Mouse (Mus musculus): ENCODE measurements around the gene Rpgrip1l. TPM values are rescaled to one million over a fixed set of nuclear protein-coding genes. Genes with fewer than 3 reads are reported as not detected.

Rpgrip1l gene
- polyA plus RNA-seq, 1 experiment = 1.9 TPM

- Histone ChIP-seq H3K4me1 (replicated peaks; ENCODE audit: control insufficient read depth, insufficient read depth, low read length) (peaks cover 10% of the 10 kb centered on the region), H3K4me3 (ENCODE audit: control insufficient read depth, insufficient read depth, low read length) (no peak overlapping the region), H3K36me3 (ENCODE audit: control insufficient read depth, insufficient read depth, low read length) (no peaks in the 10 kb centered on the region), H3K27ac (ENCODE audit: control insufficient read depth, insufficient read depth, low read length) (no peak overlapping the region), H3K27me3 (ENCODE audit: control insufficient read depth, insufficient read depth, low read length) (no peaks in the 10 kb centered on the region)
- 35% methylated on average over 12 of the region's 12 CpGs for WGBS
- peak; percentile 51 for DNase-seq
- TF ChIP-seq POLR2A (IDR thresholded peaks at IDR 0.05; ENCODE audit: control insufficient read depth, extremely low read depth, insufficient read depth, low read length, poor library complexity) (no peak), CTCF (IDR thresholded peaks at IDR 0.05; ENCODE audit: borderline replicate concordance, control insufficient read depth, extremely low read depth, insufficient read depth, low read length, poor library complexity) (no peak)
Measured at GRCm38 (mm10) chr8:91186372-91186771, 126.7 kb downstream of the Rpgrip1l start.

GRCm38 (mm10) chr8:91177708-91178107, 135.4 kb downstream of the Rpgrip1l start:
- Histone ChIP-seq H3K27ac (ENCODE audit: control insufficient read depth, insufficient read depth, low read length) (no peak overlapping the region), H3K4me1 (replicated peaks; ENCODE audit: control insufficient read depth, insufficient read depth, low read length) (no peaks in the 10 kb centered on the region), H3K36me3 (ENCODE audit: control insufficient read depth, insufficient read depth, low read length) (no peaks in the 10 kb centered on the region), H3K27me3 (ENCODE audit: control insufficient read depth, insufficient read depth, low read length) (no peaks in the 10 kb centered on the region), H3K4me3 (ENCODE audit: control insufficient read depth, insufficient read depth, low read length) (no peak overlapping the region)
- whole genome bisulfite sequencing = 77% methylated on average over 1 of the region's 1 CpGs
- no peak for DNase-seq
- TF ChIP-seq CTCF (IDR thresholded peaks at IDR 0.05; ENCODE audit: borderline replicate concordance, control insufficient read depth, extremely low read depth, insufficient read depth, low read length, poor library complexity) (no peak), POLR2A (IDR thresholded peaks at IDR 0.05; ENCODE audit: control insufficient read depth, extremely low read depth, insufficient read depth, low read length, poor library complexity) (no peak)

- Histone ChIP-seq H3K4me3 (ENCODE audit: control insufficient read depth, insufficient read depth, low read length) (no peak overlapping the region), H3K27ac (ENCODE audit: control insufficient read depth, insufficient read depth, low read length) (no peak overlapping the region)
- 74% methylated on average over 14 of the region's 14 CpGs for WGBS
Measured at GRCm38 (mm10) chr8:91176176-91176575, 136.9 kb downstream of the Rpgrip1l start.

GRCm38 (mm10) chr8:91171605-91172004, 141.5 kb downstream of the Rpgrip1l start:
- no peaks in the 10 kb centered on the region; the same call in 1 of the 2 replicates for H3K27me3 ChIP-seq (ENCODE audit: control insufficient read depth, insufficient read depth, low read length)
- H3K27ac ChIP-seq (ENCODE audit: control insufficient read depth, insufficient read depth, low read length) = no peak overlapping the region
- no peaks in the 10 kb centered on the region for H3K4me1 ChIP-seq (replicated peaks; ENCODE audit: control insufficient read depth, insufficient read depth, low read length)
- TF ChIP-seq CTCF (IDR thresholded peaks at IDR 0.05; ENCODE audit: borderline replicate concordance, control insufficient read depth, extremely low read depth, insufficient read depth, low read length, poor library complexity) (no peak), POLR2A (IDR thresholded peaks at IDR 0.05; ENCODE audit: control insufficient read depth, extremely low read depth, insufficient read depth, low read length, poor library complexity) (no peak)
- 97% methylated on average over 13 of the region's 13 CpGs for WGBS
- DNase-seq = no peak
- H3K4me3 ChIP-seq (ENCODE audit: control insufficient read depth, insufficient read depth, low read length) = no peak overlapping the region
- H3K36me3 ChIP-seq (ENCODE audit: control insufficient read depth, insufficient read depth, low read length) = no peaks in the 10 kb centered on the region

More at GRCm38 (mm10) chr8:91176176-91176575, 136.9 kb downstream of the Rpgrip1l start:
- TF ChIP-seq POLR2A (IDR thresholded peaks at IDR 0.05; ENCODE audit: control insufficient read depth, extremely low read depth, insufficient read depth, low read length, poor library complexity) (no peak), CTCF (IDR thresholded peaks at IDR 0.05; ENCODE audit: borderline replicate concordance, control insufficient read depth, extremely low read depth, insufficient read depth, low read length, poor library complexity) (no peak)
- no peaks in the 10 kb centered on the region for H3K36me3 ChIP-seq (ENCODE audit: control insufficient read depth, insufficient read depth, low read length)
- no peak for DNase-seq
- H3K27me3 ChIP-seq (ENCODE audit: control insufficient read depth, insufficient read depth, low read length) = no peaks in the 10 kb centered on the region
- no peaks in the 10 kb centered on the region for H3K4me1 ChIP-seq (replicated peaks; ENCODE audit: control insufficient read depth, insufficient read depth, low read length)

GRCm38 (mm10) chr8:91170914-91171313, 142.1 kb downstream of the Rpgrip1l start:
- Histone ChIP-seq H3K4me1 (replicated peaks; ENCODE audit: control insufficient read depth, insufficient read depth, low read length) (no peaks in the 10 kb centered on the region), H3K27me3 (ENCODE audit: control insufficient read depth, insufficient read depth, low read length) (no peaks in the 10 kb centered on the region; the same call in 1 of the 2 replicates), H3K27ac (ENCODE audit: control insufficient read depth, insufficient read depth, low read length) (no peak overlapping the region), H3K4me3 (ENCODE audit: control insufficient read depth, insufficient read depth, low read length) (no peak overlapping the region), H3K36me3 (ENCODE audit: control insufficient read depth, insufficient read depth, low read length) (no peaks in the 10 kb centered on the region)
- no peak for DNase-seq
- WGBS = 95% methylated on average over 14 of the region's 14 CpGs
- no peak for TF ChIP-seq CTCF (IDR thresholded peaks at IDR 0.05; ENCODE audit: borderline replicate concordance, control insufficient read depth, extremely low read depth, insufficient read depth, low read length, poor library complexity)
- TF ChIP-seq POLR2A (IDR thresholded peaks at IDR 0.05; ENCODE audit: control insufficient read depth, extremely low read depth, insufficient read depth, low read length, poor library complexity) = no peak

- Histone ChIP-seq H3K4me3 (ENCODE audit: control insufficient read depth, insufficient read depth, low read length) (no peak overlapping the region), H3K27me3 (ENCODE audit: control insufficient read depth, insufficient read depth, low read length) (no peaks in the 10 kb centered on the region; the same call in 1 of the 2 replicates), H3K36me3 (ENCODE audit: control insufficient read depth, insufficient read depth, low read length) (no peaks in the 10 kb centered on the region), H3K4me1 (replicated peaks; ENCODE audit: control insufficient read depth, insufficient read depth, low read length) (no peaks in the 10 kb centered on the region), H3K27ac (ENCODE audit: control insufficient read depth, insufficient read depth, low read length) (no peak overlapping the region)
- 90% methylated on average over 6 of the region's 6 CpGs for WGBS
- no peak for DNase-seq
- TF ChIP-seq POLR2A (IDR thresholded peaks at IDR 0.05; ENCODE audit: control insufficient read depth, extremely low read depth, insufficient read depth, low read length, poor library complexity) (no peak), CTCF (IDR thresholded peaks at IDR 0.05; ENCODE audit: borderline replicate concordance, control insufficient read depth, extremely low read depth, insufficient read depth, low read length, poor library complexity) (no peak)
Measured at GRCm38 (mm10) chr8:91170152-91170551, 142.9 kb downstream of the Rpgrip1l start.

Other genes starting within 250 kb of the Rpgrip1l start
- 51.6 and 52.9 TPM in 2 replicates for gene Rbl2, start 243.2 kb downstream of the Rpgrip1l start, polyA plus RNA-seq (2012; rRNA removed)
- gene Aktip, start 113.3 kb downstream of the Rpgrip1l start, polyA plus RNA-seq (2012; rRNA removed) = 20.7 and 25.0 TPM in 2 replicates
- gene Fto, start 263 bp upstream of the Rpgrip1l start, polyA plus RNA-seq (2012; rRNA removed) = 29.9 and 34.7 TPM in 2 replicates